8 mouse cellular contexts compared by ENCODE assay signal in the genomic region with DNA sequence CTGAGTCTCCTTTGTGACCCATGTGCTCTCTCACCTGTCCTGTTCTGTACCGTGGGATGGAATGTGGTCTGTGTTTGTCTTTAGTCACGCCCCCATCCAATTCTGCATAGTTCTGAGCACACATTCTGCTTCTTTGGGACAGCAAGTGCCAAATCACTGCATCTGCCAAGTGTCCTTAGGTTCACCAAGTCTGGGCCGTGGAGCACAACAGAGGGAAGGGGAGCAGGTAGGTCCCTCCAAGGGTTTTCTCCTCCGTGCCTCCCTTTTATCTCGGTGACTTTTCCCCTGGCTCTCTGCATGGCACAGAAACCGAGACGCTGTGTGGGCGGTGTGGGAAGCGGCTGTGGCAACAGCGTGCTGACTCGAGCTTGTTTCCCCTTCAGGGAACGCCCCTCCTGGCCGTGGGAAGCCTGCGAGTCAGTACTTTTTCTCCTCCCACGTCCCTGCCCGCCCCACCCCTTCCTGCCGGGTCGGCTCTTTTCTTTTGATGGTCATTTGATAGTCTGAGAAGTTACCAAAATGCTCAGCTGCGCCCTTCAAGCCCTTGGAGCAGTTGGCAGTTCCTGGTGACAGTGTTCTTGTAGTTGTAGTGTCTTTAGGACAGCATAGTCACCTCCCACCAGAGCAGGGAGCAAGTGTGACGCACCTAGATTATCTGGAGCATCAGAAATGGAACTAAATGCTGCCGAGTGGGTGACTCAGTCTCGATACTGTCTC. TPM values are rescaled to one million over a fixed set of nuclear protein-coding genes. Genes with fewer than 3 reads are reported as not detected.
DNase-seq lines count a peak whose midpoint lies in the region; ATAC-seq and TF ChIP-seq lines count a peak whose summit lies in the region.

No protein-coding gene starts in this region.

- no peaks in the 10 kb centered on the region for H3K9me3 ChIP-seq in embryonic facial prominence, embryonic 11.5 days (replicated peaks; ENCODE audit: control insufficient read depth, low read length)
- no peaks in the 10 kb centered on the region for H3K9me3 ChIP-seq in liver, embryonic 13.5 days (replicated peaks)

- H3K27ac ChIP-seq in embryonic facial prominence, embryonic 11.5 days (replicated peaks; ENCODE audit: low read depth, low read length): no peak overlapping the region
- no peak overlapping the region for H3K27ac ChIP-seq in kidney, adult 2 months (ENCODE audit: insufficient read depth, low read depth, low read length)
- no peak overlapping the region; the same call in 1 of the 2 replicates for H3K27ac ChIP-seq in liver, embryonic 13.5 days

- peak overlapping the region; percentile 14 for H3K4me2 ChIP-seq in embryonic facial prominence, embryonic 11.5 days (ENCODE audit: low read depth, low read length)
- H3K4me2 ChIP-seq in liver, embryonic 13.5 days: peak overlapping the region; percentile 65

- no peak; the same call in 1 of the 2 replicates for ATAC-seq in embryonic facial prominence, embryonic 11.5 days (replicated peaks; ENCODE audit: insufficient number of reproducible peaks, low FRiP score, low TSS enrichment, low read depth)
- ATAC-seq in liver, embryonic 13.5 days (ENCODE audit: low read depth): peak; percentile 68
- peak; percentile 88 for ATAC-seq in monocyte, adult 5-6 weeks (replicated peaks; ENCODE audit: insufficient number of reproducible peaks, low FRiP score, low TSS enrichment, poor library complexity, severe bottlenecking)

- no peak overlapping the region for H3K4me3 ChIP-seq in embryonic facial prominence, embryonic 11.5 days (ENCODE audit: low read depth, low read length)
- peak overlapping the region; percentile 41 for H3K4me3 ChIP-seq in kidney, adult 2 months (ENCODE audit: insufficient read depth, low read depth, low read length)
- H3K4me3 ChIP-seq in liver, embryonic 13.5 days (replicated peaks): peak overlapping the region; percentile 42

- TF ChIP-seq POLR2A in kidney, adult 2 months (IDR thresholded peaks at IDR 0.05; ENCODE audit: low read depth, low read length): no peak

- TF ChIP-seq CTCF in kidney, adult 2 months (conservative IDR thresholded peaks at IDR 0.05; ENCODE audit: insufficient read depth, insufficient read length, low read depth, low read length): no peak

- no peaks in the 10 kb centered on the region for H3K36me3 ChIP-seq in embryonic facial prominence, embryonic 11.5 days (replicated peaks; ENCODE audit: control insufficient read depth, insufficient read depth, low read depth, low read length)
- no peaks in the 10 kb centered on the region for H3K36me3 ChIP-seq in kidney, adult 2 months (ENCODE audit: control insufficient read depth, insufficient read depth, low read length)
- no peaks in the 10 kb centered on the region for H3K36me3 ChIP-seq in liver, embryonic 13.5 days

- no peaks in the 10 kb centered on the region for H3K27me3 ChIP-seq in embryonic facial prominence, embryonic 11.5 days (ENCODE audit: control insufficient read depth, insufficient read depth, low read length)
- no peaks in the 10 kb centered on the region for H3K27me3 ChIP-seq in kidney, adult 2 months (replicated peaks; ENCODE audit: control insufficient read depth, insufficient read depth, low read length)
- H3K27me3 ChIP-seq in liver, embryonic 13.5 days: no peaks in the 10 kb centered on the region

- DNase-seq in NIH3T3 (ENCODE audit: low read depth): peak; percentile 78
- DNase-seq in embryonic facial prominence, embryonic 11.5 days (ENCODE audit: low spot score): peak; percentile 54
- peak; percentile 63 to 78 for DNase-seq in heart, adult 9 months (ENCODE audit: low spot score in 2 of 2)
- DNase-seq in kidney, adult 2 months: peak; percentile 72
- DNase-seq in liver, embryonic 13.5 days: peak; percentile 15
- peak; percentile 36 for DNase-seq in spleen, postnatal 14 days (ENCODE audit: low spot score in 2 of 2)
- no peak for DNase-seq in cerebellum, adult 18-20 months

- no peaks in the 10 kb centered on the region for H3K4me1 ChIP-seq in embryonic facial prominence, embryonic 11.5 days (ENCODE audit: control insufficient read depth, insufficient read depth, low read length)
- peaks cover 4% of the 10 kb centered on the region for H3K4me1 ChIP-seq in kidney, adult 2 months (ENCODE audit: control insufficient read depth, insufficient read depth, low read length)
- H3K4me1 ChIP-seq in liver, embryonic 13.5 days (replicated peaks): peaks cover 12% of the 10 kb centered on the region

- 16% methylated on average over 22 of the region's 22 CpGs for WGBS in embryonic facial prominence, embryonic 11.5 days
- 3% methylated on average over 22 of the region's 22 CpGs for WGBS in kidney, adult 2 months
- 6% methylated on average over 22 of the region's 22 CpGs for WGBS in liver, embryonic 13.5 days (ENCODE audit: insufficient replicate concordance)

- H3K9ac ChIP-seq in embryonic facial prominence, embryonic 11.5 days (replicated peaks; ENCODE audit: low read length): no peak overlapping the region
- H3K9ac ChIP-seq in liver, embryonic 13.5 days: peak overlapping the region; percentile 49

RNA-seq across cellular contexts. Expression of a gene that starts 21.0 kb away (rescaled TPM):
- 1.1 TPM in 2 replicates for polyA plus RNA-seq in embryonic facial prominence, embryonic 11.5 days (2014; fragmentation: Nextera tagmentation; extraction: Ambion mirVana)
- 0.67 and 0.72 TPM in 2 replicates for polyA plus RNA-seq in kidney, adult 2 months (2012; rRNA removed)
- 0.54 and 0.60 TPM in 2 replicates for polyA plus RNA-seq in liver, embryonic 13.5 days (2015; fragmentation: Nextera tagmentation; extraction: Ambion mirVana)
- 0.29 to 3.6 TPM (median 1.4 TPM) in 3 replicates for total RNA-seq in monocyte, adult 5-6 weeks (2017)

RNA-seq across cellular contexts. Expression of a gene that starts 58.0 kb away (rescaled TPM):
- 10.4 and 12.8 TPM in 2 replicates for polyA plus RNA-seq in embryonic facial prominence, embryonic 11.5 days (2014; fragmentation: Nextera tagmentation; extraction: Ambion mirVana)
- polyA plus RNA-seq in kidney, adult 2 months (2012; rRNA removed): 8.4 and 8.5 TPM in 2 replicates
- polyA plus RNA-seq in liver, embryonic 13.5 days (2015; fragmentation: Nextera tagmentation; extraction: Ambion mirVana): 7.0 and 9.2 TPM in 2 replicates
- total RNA-seq in monocyte, adult 5-6 weeks (2017): 27.5 to 35.9 TPM (median 31.5 TPM) in 3 replicates

Comparison
In these comparisons a context has a peak if more than half of its experiments do, and no peak if none do; other contexts are left out.
1. DNase-seq: peak in NIH3T3 (single experiment), embryonic facial prominence, embryonic 11.5 days (single experiment), heart, adult 9 months (2 of 2), kidney, adult 2 months (single experiment), liver, embryonic 13.5 days (single experiment) and spleen, postnatal 14 days (2 of 2); none in cerebellum, adult 18-20 months (0 of 2).